Mouse (Mus musculus): ENCODE data around the gene Ubap2.

DNA sequence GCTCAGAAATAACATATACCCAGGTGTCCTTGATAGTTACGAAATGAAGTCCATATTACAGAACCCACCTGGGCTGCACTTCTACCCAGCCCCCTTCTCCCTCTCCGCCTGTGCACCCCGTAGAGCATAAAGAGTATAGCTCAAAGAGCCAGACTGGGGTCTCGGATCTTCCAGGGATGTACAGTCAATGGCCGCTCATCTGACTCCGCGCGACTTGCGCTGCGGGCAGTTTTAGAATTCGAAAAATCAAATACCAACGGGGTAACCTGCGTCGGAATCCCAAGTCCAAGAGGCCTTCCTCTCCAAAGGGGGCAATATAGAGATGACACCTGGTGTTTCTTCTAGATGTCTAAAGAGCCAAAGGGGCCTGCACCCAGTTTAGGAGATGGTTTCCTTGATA lies 38.8 kb upstream of the Ubap2 start:
- no peak for TF ChIP-seq CTCF (IDR thresholded peaks at IDR 0.05; ENCODE audit: borderline replicate concordance, extremely low read depth, insufficient read depth, insufficient read length)
- no peak for TF ChIP-seq POLR2A (IDR thresholded peaks at IDR 0.05; ENCODE audit: borderline replicate concordance, extremely low read depth, insufficient read depth, insufficient read length, poor library complexity, severe bottlenecking)

All from brain, embryonic 14.5 days (tissue).